Mouse (Mus musculus) adrenal gland, adult (tissue): ENCODE results near the gene Atg2b.

ENCODE experiments used
- DNase-seq, 2 experiments: peaks; one replicate each; pipeline ENCODE4 v3.0.0; 2022 to 2023; ENCODE audit warnings: low spot score in 1 of 2; ENCODE audit not compliant: inconsistent age in 2 of 2

Gene Atg2b

DNA sequence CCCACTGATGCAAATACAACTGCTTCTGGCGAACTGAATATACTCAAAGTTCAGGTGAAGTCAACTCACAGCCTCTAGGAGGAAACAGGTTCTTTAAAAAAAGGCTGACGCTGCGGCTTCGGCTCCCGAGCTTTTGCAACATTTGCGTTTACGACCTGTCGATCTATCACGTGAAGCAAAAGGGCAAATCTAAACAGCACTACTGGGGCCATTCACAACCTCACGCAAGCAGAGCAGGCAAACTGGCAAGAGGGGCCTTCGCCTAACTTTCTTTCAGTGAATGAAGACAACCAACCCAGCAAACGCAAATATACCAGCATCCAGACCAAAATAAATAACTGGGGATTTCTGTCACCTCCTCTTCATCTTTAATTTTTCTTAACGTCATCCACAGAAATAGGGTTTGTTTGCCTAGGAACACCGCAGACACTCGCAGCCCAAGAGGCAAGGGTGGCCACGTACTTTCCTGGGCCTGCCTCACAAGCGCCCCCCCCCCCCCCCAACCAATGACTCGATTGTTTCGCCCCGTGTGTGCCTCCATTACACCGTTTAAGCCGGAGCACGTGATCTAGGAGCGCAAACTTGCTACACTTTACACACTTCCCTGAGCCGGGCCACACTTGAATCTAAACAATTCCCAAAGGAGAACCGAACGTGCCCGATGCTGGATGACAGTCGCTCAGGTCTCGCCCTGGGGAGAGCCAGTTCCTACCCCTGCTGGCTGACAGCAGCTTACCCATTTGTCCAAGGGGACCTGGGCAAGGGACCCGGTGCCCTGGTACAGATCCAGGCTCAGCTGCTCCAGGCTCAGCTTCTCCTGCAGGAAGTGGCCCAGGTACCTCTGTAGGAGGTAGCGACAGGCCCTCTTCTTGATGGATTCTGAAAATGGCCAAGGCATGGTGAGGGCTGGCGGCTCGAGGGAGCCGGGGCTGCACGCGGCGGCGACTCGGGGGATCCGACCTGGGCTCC is 794 bp downstream of the Atg2b start, which contains the start of gene Gskip:
Gene Gskip, plus strand, starts transcription at position 897 of the 969 bp plus-strand sequence.
- DNase-seq = peak; percentile 54 to 83

GRCm38 (mm10) chr12:105678762-105679161 is 6.2 kb downstream of the Atg2b start:
- DNase-seq = no peak

GRCm38 (mm10) chr12:105678211-105678610 is 6.8 kb downstream of the Atg2b start:
- DNase-seq = no peak

DNA sequence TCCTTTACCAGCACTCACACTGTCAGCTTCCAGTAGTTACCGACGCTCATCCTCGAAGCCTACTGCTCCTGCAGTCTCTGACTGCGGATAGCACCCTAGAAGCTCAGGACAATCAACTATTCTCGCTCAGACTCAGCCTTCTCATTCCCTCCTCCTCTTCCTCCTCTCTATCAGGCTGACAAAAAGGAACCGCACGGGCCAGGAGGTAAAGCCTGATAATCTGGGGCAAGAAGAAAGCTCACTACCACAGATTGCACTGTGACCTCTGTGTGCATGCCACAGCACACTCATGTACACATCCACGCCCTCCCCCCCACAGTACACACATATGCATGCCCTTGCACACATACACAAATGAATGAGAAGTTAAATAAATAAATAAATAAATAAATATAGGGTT is 8.7 kb downstream of the Atg2b start:
- no peak for DNase-seq

DNA sequence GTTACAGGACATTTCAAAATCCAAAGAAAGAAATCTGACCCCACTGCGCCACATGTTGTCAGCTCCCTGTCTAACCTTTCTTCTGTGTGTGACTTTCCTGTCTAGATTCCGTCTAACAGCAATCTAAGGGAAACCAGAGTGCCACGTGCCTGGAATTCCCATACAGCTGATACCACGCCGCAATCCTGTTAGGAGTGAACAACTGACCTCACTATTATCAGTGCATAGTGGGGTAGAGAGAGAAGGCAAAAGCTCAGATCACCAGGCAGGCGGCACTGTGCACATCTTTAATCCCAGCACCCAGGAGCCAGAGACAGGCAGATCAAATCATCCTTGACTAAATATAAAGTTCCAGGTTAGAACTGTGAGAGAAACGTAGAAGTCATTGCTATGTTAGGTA is 29.2 kb downstream of the Atg2b start:
- DNase-seq = no peak

- DNase-seq = no peak
Observed at GRCm38 (mm10) chr12:105642770-105643321, 42.2 kb downstream of the Atg2b start.

DNA sequence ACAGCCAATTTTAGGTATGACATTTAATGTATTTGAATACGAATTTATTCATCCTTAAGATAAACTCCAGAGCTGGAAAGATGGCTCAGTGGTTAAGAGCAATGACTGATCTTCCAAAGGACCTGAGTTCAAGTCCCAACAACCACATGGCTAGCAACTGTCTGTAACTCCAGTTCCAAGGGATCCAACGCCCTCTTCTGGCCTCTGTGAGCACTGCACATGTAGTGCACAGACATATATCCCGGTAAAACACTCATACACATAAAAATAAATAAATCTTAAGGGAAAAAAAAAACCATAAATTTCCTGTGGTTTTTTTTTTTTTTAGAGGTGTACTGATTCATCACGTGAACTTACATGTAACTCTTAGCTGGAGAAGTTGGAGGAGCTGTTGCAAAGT is 47.5 kb downstream of the Atg2b start:
- no peak for DNase-seq

DNA sequence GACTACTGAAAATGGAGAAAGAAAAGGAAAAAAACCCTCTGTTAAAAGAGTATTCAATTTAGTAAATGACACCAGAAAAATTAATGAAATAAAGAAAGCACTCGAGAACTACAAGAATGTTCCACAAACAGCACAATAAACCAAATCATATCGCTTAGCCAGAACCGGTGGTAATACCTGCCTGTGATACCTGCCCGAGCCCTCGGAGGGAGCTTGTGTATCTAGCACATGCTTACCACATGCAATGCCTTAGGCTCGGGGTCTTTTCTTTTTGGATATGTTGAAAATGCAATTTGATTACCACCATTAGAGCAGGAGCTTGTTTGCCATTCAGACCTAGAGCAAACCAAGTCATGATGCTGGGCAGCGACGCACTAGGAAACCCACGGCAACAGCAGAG is 48.5 kb downstream of the Atg2b start:
- no peak for DNase-seq

GRCm38 (mm10) chr12:105634374-105635067 is 50.5 kb downstream of the Atg2b start:
- no peak for DNase-seq

- DNase-seq = no peak
Observed at GRCm38 (mm10) chr12:105625798-105626197, 59.2 kb downstream of the Atg2b start.

GRCm38 (mm10) chr12:105622981-105623539 is 62.0 kb downstream of the Atg2b start:
- DNase-seq = no peak

- no peak for DNase-seq
Observed at GRCm38 (mm10) chr12:105622048-105622447, 63.0 kb downstream of the Atg2b start.

- DNase-seq = no peak
Observed at GRCm38 (mm10) chr12:105613559-105613958, 71.5 kb downstream of the Atg2b start.

DNA sequence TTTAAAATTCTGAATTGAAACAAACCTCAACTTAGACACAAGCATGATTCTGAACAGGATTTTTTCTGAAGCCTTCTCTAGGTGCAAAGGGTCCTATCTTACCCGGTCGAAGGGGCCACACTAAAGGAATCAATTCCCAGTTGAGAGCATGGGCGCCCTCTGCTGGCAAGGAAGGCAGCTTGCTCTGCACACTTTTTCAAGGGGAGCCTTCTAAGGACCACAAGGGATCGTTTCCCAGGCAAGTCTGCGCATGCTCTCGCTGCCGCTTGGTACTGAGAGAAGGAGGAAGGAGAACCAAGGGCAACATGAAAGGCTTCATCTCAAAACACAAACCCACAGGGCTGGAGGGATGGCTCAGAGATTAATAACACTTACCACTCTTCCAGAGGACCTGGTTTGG is 73.3 kb downstream of the Atg2b start:
- DNase-seq = peak; percentile 28 to 73

- no peak for DNase-seq
Observed at GRCm38 (mm10) chr12:105611045-105611444, 74.0 kb downstream of the Atg2b start.

- no peak for DNase-seq
Observed at GRCm38 (mm10) chr12:105606881-105607280, 78.1 kb downstream of the Atg2b start.

DNA sequence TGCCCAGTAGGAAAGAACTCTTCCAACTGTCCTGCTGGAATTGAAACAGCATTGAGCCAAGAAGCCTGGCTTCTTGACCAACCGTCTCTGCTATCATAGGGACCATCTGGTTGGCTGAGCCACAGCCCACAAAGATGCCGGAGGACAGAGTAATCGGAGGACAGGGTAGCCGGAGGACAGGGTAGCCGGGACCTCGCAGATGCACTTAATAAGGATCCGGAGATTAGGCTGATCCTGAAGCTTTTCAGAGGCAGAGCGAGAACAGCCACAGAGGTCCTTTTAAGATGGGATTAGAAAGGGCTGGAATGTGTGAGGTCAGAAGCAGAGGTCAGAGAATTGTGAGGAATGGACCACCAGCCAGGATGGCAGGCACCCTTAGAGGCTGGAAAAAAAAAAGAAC is 79.8 kb downstream of the Atg2b start:
- DNase-seq = no peak

DNA sequence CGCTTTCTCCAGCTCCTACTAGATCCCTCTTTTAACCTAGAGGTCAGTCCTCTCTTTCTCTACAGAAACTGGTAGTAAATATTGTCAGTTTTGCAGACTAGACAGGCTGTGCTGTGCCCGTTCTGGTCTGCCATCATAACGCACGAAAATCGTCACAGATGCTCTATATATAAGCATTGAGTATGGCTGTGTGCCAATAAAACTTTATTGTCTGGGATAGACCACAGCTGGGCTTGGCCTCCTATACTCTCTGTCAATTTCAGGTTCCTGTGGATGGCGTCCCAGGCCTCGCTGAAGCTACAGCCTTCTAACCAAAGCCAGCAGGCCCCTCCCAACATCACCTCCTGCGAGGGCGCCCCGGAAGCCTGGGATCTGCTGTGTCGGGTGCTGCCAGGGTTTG is 81.1 kb downstream of the Atg2b start:
- DNase-seq = no peak

DNA sequence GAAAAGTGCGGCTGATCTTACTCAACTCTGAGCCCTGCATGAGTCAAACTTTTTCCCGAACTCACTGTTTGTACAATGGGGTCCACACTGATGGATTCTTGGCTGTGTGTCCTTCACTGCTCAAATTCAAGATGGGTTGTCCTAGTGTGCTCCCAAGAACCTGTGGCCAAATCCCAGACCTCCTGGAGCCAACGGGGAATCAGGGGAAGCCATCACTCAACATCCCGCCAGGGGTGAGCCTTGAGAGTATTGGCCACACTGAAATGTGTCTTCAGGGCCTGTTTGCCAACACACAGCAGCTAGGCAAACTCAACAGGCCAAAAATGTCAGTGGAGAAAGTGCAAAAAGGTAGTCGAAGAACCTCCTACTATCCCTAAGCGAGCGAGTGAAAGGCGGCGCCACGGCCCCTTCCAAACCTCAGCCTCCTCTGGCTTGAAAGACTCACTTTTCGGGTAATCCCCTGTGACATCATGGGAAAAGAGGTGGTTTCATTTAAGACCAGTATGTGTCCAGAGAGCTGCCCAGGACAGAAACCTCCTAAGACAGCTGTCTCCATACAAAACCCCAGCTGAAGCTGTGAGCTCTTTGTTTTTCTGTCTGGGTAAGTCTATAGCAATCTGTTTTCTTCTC is 82.3 kb downstream of the Atg2b start, which contains the start of gene Bdkrb1:
Gene Bdkrb1, plus strand, starts transcription at position 505 of the 630 bp plus-strand sequence.
- no peak for DNase-seq

DNA sequence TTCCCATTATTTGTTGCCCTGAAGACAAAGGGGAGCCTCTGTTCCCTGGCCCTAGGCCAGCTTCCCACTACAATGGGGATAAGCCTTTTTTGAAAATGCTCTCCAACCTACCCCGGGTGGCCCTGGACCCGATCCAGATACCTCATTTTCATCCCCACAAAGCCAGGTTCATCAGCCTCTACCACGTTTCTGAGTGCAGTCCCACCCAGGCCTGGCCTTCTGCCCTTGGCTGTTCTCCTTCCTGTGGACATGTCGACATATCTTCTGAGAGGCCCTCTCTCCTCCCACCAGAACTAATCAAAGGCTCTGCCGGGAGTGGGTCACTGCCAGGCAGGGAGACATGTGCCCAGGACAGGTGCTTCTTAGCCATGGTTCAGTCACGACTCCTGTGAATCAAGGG is 83.4 kb downstream of the Atg2b start:
- DNase-seq = no peak

DNA sequence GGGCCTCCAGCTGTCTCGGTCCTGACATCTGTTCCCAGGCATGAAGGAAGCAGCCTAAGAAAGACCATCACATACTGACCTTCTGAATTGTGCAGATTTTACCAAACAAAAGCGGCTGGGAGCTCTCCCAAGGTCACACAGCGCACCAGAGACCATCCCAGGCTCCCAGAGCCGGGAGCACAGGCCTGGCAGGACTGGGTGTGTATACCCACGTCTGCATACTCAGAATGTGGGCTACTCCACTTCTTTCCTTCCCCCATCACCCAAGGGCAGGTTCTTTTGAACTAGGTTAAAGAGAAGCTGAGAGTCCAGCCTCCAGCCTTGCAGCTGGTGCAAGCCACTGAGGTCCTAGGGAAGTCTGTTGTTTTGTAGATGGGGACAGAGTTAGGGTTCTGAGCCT is 85.9 kb downstream of the Atg2b start:
- DNase-seq = peak in 1 of 2 experiments; percentile 43
